Mouse (Mus musculus) adrenal gland, adult 18-20 months (tissue): ENCODE results near the gene Cyb5r1. TPM values are rescaled to one million over a fixed set of nuclear protein-coding genes. Genes with fewer than 3 reads are reported as not detected.
A peak's percentile ranks its signal among the peaks of the same experiment; 100 is the strongest.

Experiments
- DNase-seq, 2 experiments: peaks; one replicate each; pipeline ENCODE4 v3.0.0; 2021 to 2022; ENCODE audit warnings: low spot score in 2 of 2
- total RNA-seq, 2 experiments: library from RNA; stranded (reverse); gene quantifications; 1 replicate in 1 of 2; 2 replicates in 1 of 2; pipeline ENCODE4 v1.2.3; 2021

The Cyb5r1 gene
- total RNA-seq, 2 experiments from 2014 or later: 33.0 to 57.8 TPM

GRCm38 (mm10) chr1:134454904-134455824 is 49.8 kb downstream of the Cyb5r1 start, which contains the start of gene Klhl12:
Gene Klhl12 (plus strand): TSS chr1:134455531.
- peak; percentile 98 to 99 for DNase-seq

GRCm38 (mm10) chr1:134456060-134456459 is 50.7 kb downstream of the Cyb5r1 start:
- no peak for DNase-seq

- DNase-seq: no peak
Measured at GRCm38 (mm10) chr1:134458139-134458727, 52.9 kb downstream of the Cyb5r1 start.

GRCm38 (mm10) chr1:134460294-134461284 is 55.2 kb downstream of the Cyb5r1 start:
- no peak for DNase-seq

Other genes with a start within 250 kb of the Cyb5r1 start
- 1 to 10 TPM; 1.2 to 1.7 TPM for gene Chil1, start 223.4 kb upstream of the Cyb5r1 start, total RNA-seq
- under 1 TPM in 1 of 2 experiments, not detected in 1; 0.16 TPM for gene Mybph, start 212.1 kb upstream of the Cyb5r1 start, total RNA-seq
- gene Adora1, start 170.1 kb upstream of the Cyb5r1 start, total RNA-seq: 100 to 1,000 TPM; 111 to 130 TPM
- gene Myog, start 115.6 kb upstream of the Cyb5r1 start, total RNA-seq: not detected
- 1 to 10 TPM; 1.4 TPM for gene Ppfia4, start 72.6 kb upstream of the Cyb5r1 start, total RNA-seq
- 10 to 100 TPM; 44.7 to 55.5 TPM for gene Tmem183a, start 43.6 kb upstream of the Cyb5r1 start, total RNA-seq
- not detected for gene 4933406M09Rik, start 19.6 kb upstream of the Cyb5r1 start, total RNA-seq
- gene Adipor1, start 9.8 kb downstream of the Cyb5r1 start, total RNA-seq: 100 to 1,000 TPM; 132 to 137 TPM
- gene Klhl12, start 50.0 kb downstream of the Cyb5r1 start, total RNA-seq: 10 to 100 TPM; 18.7 to 20.7 TPM
- 10 to 100 TPM; 22.0 to 27.1 TPM for gene Rabif, start 89.1 kb downstream of the Cyb5r1 start, total RNA-seq
- not detected for gene Mgat4e, start 144.1 kb downstream of the Cyb5r1 start, total RNA-seq
- 10 to 100 TPM; 35.4 to 41.0 TPM for gene Kdm5b, start 154.6 kb downstream of the Cyb5r1 start, total RNA-seq
- under 1 TPM in 1 of 2 experiments, not detected in 1; 0.07 TPM for gene Syt2, start 241.1 kb downstream of the Cyb5r1 start, total RNA-seq